Mouse (Mus musculus) heart, embryonic 13.5 days (tissue): ENCODE data around the gene Zfp385a. TPM values are rescaled to one million over a fixed set of nuclear protein-coding genes. Genes with fewer than 3 reads are reported as not detected.
A peak's percentile ranks its signal among the peaks of the same experiment; 100 is the strongest.

ENCODE experiments used
- ATAC-seq: fragments of 200-750 bp; cut with Nextera tagmentation; 2 replicates; pipeline ENCODE4 v1.8.0; 2017; ENCODE audit warnings: moderate TSS enrichment; ENCODE audit not compliant: insufficient number of reproducible peaks, low FRiP score, low TSS enrichment; ENCODE audit errors: extremely low read depth
- H3K27ac ChIP-seq: fragments of 300-500 bp; sonication (generic); replicated peaks from 2 replicates; pipeline ENCODE4 v1.5.1; 2015; ENCODE audit warnings: moderate library complexity, mild to moderate bottlenecking, inconsistent platforms
- H3K27me3 ChIP-seq: fragments of 300-500 bp; sonication (generic); replicated peaks from 2 replicates; pipeline ENCODE4 v1.6.1; 2015; ENCODE audit warnings: mild to moderate bottlenecking, inconsistent platforms
- H3K36me3 ChIP-seq: fragments of 300-500 bp; sonication (generic); 2 replicates; pipeline ENCODE4 v1.6.1; 2015; ENCODE audit warnings: mild to moderate bottlenecking, inconsistent platforms
- H3K4me1 ChIP-seq: fragments of 300-500 bp; sonication (generic); 2 replicates; pipeline ENCODE4 v1.6.1; 2015; ENCODE audit warnings: inconsistent platforms
- H3K4me2 ChIP-seq: fragments of 300-500 bp; sonication (generic); 2 replicates; pipeline ENCODE4 v1.6.1; 2015; ENCODE audit warnings: inconsistent platforms, mild to moderate bottlenecking, moderate library complexity
- H3K4me3 ChIP-seq: fragments of 300-500 bp; sonication (generic); 2 replicates; pipeline ENCODE4 v1.5.1; 2015; ENCODE audit warnings: moderate library complexity, mild to moderate bottlenecking, inconsistent platforms
- H3K9ac ChIP-seq: fragments of 300-500 bp; sonication (generic); 2 replicates; pipeline ENCODE4 v1.6.1; 2015; ENCODE audit warnings: inconsistent platforms, mild to moderate bottlenecking, moderate library complexity
- H3K9me3 ChIP-seq: fragments of 300-500 bp; sonication (generic); 2 replicates; pipeline ENCODE4 v1.6.1; 2016; ENCODE audit warnings: inconsistent platforms
- WGBS: fragments of 180-500 bp; shearing (Covaris S2); methylation state at CpG from one replicate; pipeline ENCODE4 v1.1.7; 2015; ENCODE audit warnings: mixed read lengths; 5-methylcytosine and 5-hydroxymethylcytosine counted together
- polyA plus RNA-seq: library from polyadenylated mRNA; unstranded; fragments of >200 nt; fragmentation: Nextera tagmentation; extraction: Ambion mirVana; gene quantifications from 2 replicates; pipeline ENCODE4 v1.2.1, GENCODE M21; 2015

Gene Zfp385a
- polyA plus RNA-seq, 1 experiment from 2014 or later, result 8.9 TPM

GRCm38 (mm10) chr15:103298861-103299616 lies 40.9 kb downstream of the Zfp385a start:
- no peak for ATAC-seq
- H3K27ac ChIP-seq, result peak overlapping the region; percentile 81

GRCm38 (mm10) chr15:103298026-103298425 lies 41.9 kb downstream of the Zfp385a start:
- H3K4me1 ChIP-seq, result peaks cover 47% of the 10 kb centered on the region
- 84% methylated on average over 3 of the region's 3 CpGs for WGBS
- H3K27me3 ChIP-seq, result no peaks in the 10 kb centered on the region
- H3K9ac ChIP-seq, result no peak overlapping the region
- H3K9me3 ChIP-seq, result no peaks in the 10 kb centered on the region
- H3K27ac ChIP-seq, result no peak overlapping the region
- no peak overlapping the region for H3K4me3 ChIP-seq
- no peak overlapping the region for H3K4me2 ChIP-seq
- no peak for ATAC-seq
- H3K36me3 ChIP-seq, result peaks cover 60% of the 10 kb centered on the region

More at GRCm38 (mm10) chr15:103298861-103299616, 40.9 kb downstream of the Zfp385a start:
- H3K4me3 ChIP-seq, result no peak overlapping the region
- peaks cover 50% of the 10 kb centered on the region for H3K36me3 ChIP-seq
- H3K4me1 ChIP-seq, result peaks cover 57% of the 10 kb centered on the region
- peak overlapping the region; percentile 71; the same call in 1 of the 2 replicates for H3K9ac ChIP-seq
- no peak overlapping the region for H3K4me2 ChIP-seq
- no peaks in the 10 kb centered on the region for H3K9me3 ChIP-seq
- WGBS, result 67% methylated on average over 5 of the region's 5 CpGs
- H3K27me3 ChIP-seq, result no peaks in the 10 kb centered on the region

- Histone ChIP-seq H3K9ac (no peak overlapping the region), H3K4me1 (peaks cover 39% of the 10 kb centered on the region), H3K4me2 (no peak overlapping the region), H3K36me3 (peaks cover 68% of the 10 kb centered on the region), H3K27me3 (no peaks in the 10 kb centered on the region), H3K27ac (no peak overlapping the region), H3K9me3 (0 out of 2 replicates have a peak, but pooled peaks cover under 1% of the 10 kb centered on the region), H3K4me3 (no peak overlapping the region)
- no peak for ATAC-seq
- 80% methylated on average over 6 of the region's 6 CpGs for WGBS
Observed at GRCm38 (mm10) chr15:103297313-103297712, 42.6 kb downstream of the Zfp385a start.

GRCm38 (mm10) chr15:103295851-103296250 lies 44.0 kb downstream of the Zfp385a start:
- Histone ChIP-seq H3K4me2 (no peak overlapping the region), H3K27ac (0 out of 2 replicates have a peak overlapping the region, but pooled peaks have one; percentile 28), H3K4me1 (peaks cover 25% of the 10 kb centered on the region), H3K9ac (no peak overlapping the region), H3K9me3 (0 out of 2 replicates have a peak, but pooled peaks cover 3% of the 10 kb centered on the region), H3K27me3 (no peaks in the 10 kb centered on the region), H3K36me3 (peaks cover 82% of the 10 kb centered on the region), H3K4me3 (no peak overlapping the region)
- WGBS, result 37% methylated on average over 5 of the region's 5 CpGs
- ATAC-seq, result no peak

- H3K4me3 ChIP-seq, result no peak overlapping the region
- H3K9me3 ChIP-seq, result 0 out of 2 replicates have a peak, but pooled peaks cover 3% of the 10 kb centered on the region
- H3K4me2 ChIP-seq, result no peak overlapping the region
- H3K9ac ChIP-seq, result no peak overlapping the region
- no peak overlapping the region for H3K27ac ChIP-seq
- H3K4me1 ChIP-seq, result peaks cover 18% of the 10 kb centered on the region
- no peaks in the 10 kb centered on the region for H3K27me3 ChIP-seq
- no peak for ATAC-seq
- 80% methylated on average over 2 of the region's 2 CpGs for WGBS
- H3K36me3 ChIP-seq, result peaks cover 92% of the 10 kb centered on the region
Observed at GRCm38 (mm10) chr15:103294649-103295048, 45.2 kb downstream of the Zfp385a start.

- WGBS, result 98% methylated on average over 2 of the region's 2 CpGs
- Histone ChIP-seq H3K27ac (no peak overlapping the region), H3K4me1 (peaks cover 16% of the 10 kb centered on the region), H3K4me3 (no peak overlapping the region), H3K36me3 (peaks cover 92% of the 10 kb centered on the region), H3K4me2 (no peak overlapping the region), H3K9ac (no peak overlapping the region), H3K9me3 (0 out of 2 replicates have a peak, but pooled peaks cover 3% of the 10 kb centered on the region), H3K27me3 (no peaks in the 10 kb centered on the region)
- no peak for ATAC-seq
Observed at GRCm38 (mm10) chr15:103293375-103293774, 46.5 kb downstream of the Zfp385a start.

GRCm38 (mm10) chr15:103292673-103293345 lies 47.1 kb downstream of the Zfp385a start:
- H3K36me3 ChIP-seq, result peaks cover 87% of the 10 kb centered on the region
- WGBS, result 92% methylated on average over 4 of the region's 4 CpGs

GRCm38 (mm10) chr15:103290843-103291242 lies 49.0 kb downstream of the Zfp385a start:
- no peak overlapping the region for H3K4me3 ChIP-seq
- H3K4me1 ChIP-seq, result peaks cover 19% of the 10 kb centered on the region
- H3K27ac ChIP-seq, result no peak overlapping the region
- 84% methylated on average over 9 of the region's 9 CpGs for WGBS
- H3K4me2 ChIP-seq, result no peak overlapping the region
- H3K27me3 ChIP-seq, result no peaks in the 10 kb centered on the region
- no peak overlapping the region for H3K9ac ChIP-seq
- no peak for ATAC-seq
- 0 out of 2 replicates have a peak, but pooled peaks cover 3% of the 10 kb centered on the region for H3K9me3 ChIP-seq
- H3K36me3 ChIP-seq, result peaks cover 75% of the 10 kb centered on the region

More at GRCm38 (mm10) chr15:103292673-103293345, 47.1 kb downstream of the Zfp385a start:
- 0 out of 2 replicates have a peak, but pooled peaks cover 3% of the 10 kb centered on the region for H3K9me3 ChIP-seq
- ATAC-seq, result no peak
- no peak overlapping the region for H3K4me3 ChIP-seq
- no peak overlapping the region for H3K27ac ChIP-seq
- no peak overlapping the region for H3K9ac ChIP-seq
- no peaks in the 10 kb centered on the region for H3K27me3 ChIP-seq
- H3K4me1 ChIP-seq, result peaks cover 16% of the 10 kb centered on the region
- H3K4me2 ChIP-seq, result no peak overlapping the region

GRCm38 (mm10) chr15:103290417-103290816 lies 49.5 kb downstream of the Zfp385a start:
- no peak for ATAC-seq
- WGBS, result 68% methylated on average over 6 of the region's 6 CpGs
- Histone ChIP-seq H3K9me3 (0 out of 2 replicates have a peak, but pooled peaks cover 3% of the 10 kb centered on the region), H3K4me2 (no peak overlapping the region), H3K27ac (no peak overlapping the region), H3K4me3 (no peak overlapping the region), H3K27me3 (no peaks in the 10 kb centered on the region), H3K9ac (no peak overlapping the region), H3K4me1 (peaks cover 21% of the 10 kb centered on the region), H3K36me3 (peaks cover 71% of the 10 kb centered on the region)

- WGBS, result 43% methylated on average over 5 of the region's 5 CpGs
- Histone ChIP-seq H3K36me3 (peaks cover 64% of the 10 kb centered on the region), H3K27ac (no peak overlapping the region), H3K4me3 (no peak overlapping the region), H3K27me3 (no peaks in the 10 kb centered on the region), H3K4me1 (peaks cover 28% of the 10 kb centered on the region), H3K4me2 (no peak overlapping the region), H3K9ac (peak overlapping the region; percentile 33; the same call in 1 of the 2 replicates), H3K9me3 (0 out of 2 replicates have a peak, but pooled peaks cover 3% of the 10 kb centered on the region)
- no peak for ATAC-seq
Observed at GRCm38 (mm10) chr15:103289600-103289999, 50.3 kb downstream of the Zfp385a start.

GRCm38 (mm10) chr15:103285778-103286417 lies 54.0 kb downstream of the Zfp385a start:
- H3K27ac ChIP-seq, result peak overlapping the region; percentile 85
- H3K9ac ChIP-seq, result peak overlapping the region; percentile 59; the same call in 1 of the 2 replicates
- H3K36me3 ChIP-seq, result peaks cover 33% of the 10 kb centered on the region
- no peaks in the 10 kb centered on the region for H3K27me3 ChIP-seq
- 42% methylated on average over 1 of the region's 1 CpGs for WGBS
- H3K4me2 ChIP-seq, result peak overlapping the region; percentile 24
- H3K4me1 ChIP-seq, result peaks cover 30% of the 10 kb centered on the region
- no peaks in the 10 kb centered on the region for H3K9me3 ChIP-seq
- no peak for ATAC-seq
- H3K4me3 ChIP-seq, result no peak overlapping the region
